Comparison of ENCODE assay signal across 15 mouse cellular contexts in the genomic region with DNA sequence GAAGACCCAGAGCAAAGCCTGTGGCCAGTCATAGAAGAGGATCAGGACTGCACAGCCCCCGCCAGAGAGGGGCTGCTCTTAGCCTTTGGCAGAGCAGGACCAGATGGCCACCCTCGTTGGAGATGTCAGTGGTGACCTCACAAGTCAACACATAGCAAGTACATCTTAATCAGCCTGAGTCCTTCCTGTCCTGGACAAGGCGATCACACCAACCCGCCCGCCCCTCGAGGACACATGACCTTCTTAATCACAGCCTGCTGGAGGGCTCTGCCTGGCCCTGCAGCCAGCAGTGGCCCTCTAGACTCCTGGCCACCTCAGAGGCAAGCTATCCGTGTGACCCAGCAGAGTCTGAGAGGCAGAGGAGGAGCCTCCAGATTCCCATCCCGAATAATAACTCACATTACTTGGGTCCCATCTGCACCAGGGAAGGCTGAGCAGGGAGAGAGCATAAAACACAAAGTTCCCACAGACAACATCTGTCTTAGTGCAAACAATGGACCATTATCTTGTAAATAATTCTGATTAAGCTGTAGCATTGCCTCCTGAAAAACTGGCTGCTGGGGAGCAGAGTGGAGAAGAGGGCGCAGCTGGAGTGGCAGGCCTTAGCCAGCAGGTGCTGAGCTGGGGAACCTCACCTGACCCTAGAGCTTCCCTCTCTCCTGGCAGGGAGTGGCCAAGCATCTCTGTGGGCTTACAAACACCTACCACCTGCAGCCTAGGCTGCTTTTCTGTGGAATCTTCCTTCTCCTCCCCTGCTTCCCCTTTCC.
DNase-seq lines count a peak whose midpoint lies in the region; ATAC-seq lines count a peak whose summit lies in the region.
"Had no signal": no experiment of that assay in that cellular context is flagged by ENCODE, and none has a peak within 500 bp of the region (broad histone marks: within the 10 kb centered on the region; RNA-seq: fewer than 3 reads in every experiment).

No protein-coding gene starts in this region.

- H3K4me1 ChIP-seq in kidney, embryonic 16.5 days (ENCODE audit: insufficient read depth, low read length), result peaks cover 7% of the 10 kb centered on the region; the same call in 1 of the 2 replicates
- peaks cover 61% of the 10 kb centered on the region for H3K4me1 ChIP-seq in limb, embryonic 10.5 days

- DNase-seq in kidney, postnatal 4 days, result no peak
- DNase-seq in ES-CJ7 (ENCODE audit: low read depth, low spot score), result peak; percentile 80
- DNase-seq in embryo, embryonic 10 days (ENCODE audit: low spot score), result peak; percentile 44
- no peak for DNase-seq in limb, embryonic 10.5 days (ENCODE audit: low spot score)
- no peak for DNase-seq in urinary bladder, postnatal 36 days (ENCODE audit: low spot score in 2 of 2)
- no peak for DNase-seq in ovary, postnatal 36 days (ENCODE audit: low spot score)
- DNase-seq: cerebellum, adult 11 months; heart, postnatal 10 days; kidney, postnatal 14 days; lung, postnatal 36 days; right cerebral cortex, postnatal 25 days had no signal

- no peaks in the 10 kb centered on the region for H3K36me3 ChIP-seq in kidney, embryonic 16.5 days (ENCODE audit: insufficient read depth, low read length)
- no peaks in the 10 kb centered on the region for H3K36me3 ChIP-seq in limb, embryonic 10.5 days

- no peaks in the 10 kb centered on the region for H3K27me3 ChIP-seq in kidney, embryonic 16.5 days (ENCODE audit: insufficient read depth, low read length)
- peaks cover 79% of the 10 kb centered on the region for H3K27me3 ChIP-seq in limb, embryonic 10.5 days (ENCODE audit: low read depth, poor library complexity, severe bottlenecking)

- no peaks in the 10 kb centered on the region for H3K9me3 ChIP-seq in kidney, embryonic 16.5 days (ENCODE audit: low read length)
- H3K9me3 ChIP-seq in limb, embryonic 10.5 days (replicated peaks), result no peaks in the 10 kb centered on the region

- 31% methylated on average over 9 of the region's 9 CpGs for WGBS in kidney, embryonic 16.5 days
- 17% methylated on average over 9 of the region's 9 CpGs for WGBS in limb, embryonic 10.5 days

- H3K9ac ChIP-seq in kidney, embryonic 16.5 days (replicated peaks; ENCODE audit: low read length), result no peak overlapping the region

- no peak overlapping the region for H3K4me2 ChIP-seq in kidney, embryonic 16.5 days (replicated peaks; ENCODE audit: low read depth, low read length)
- H3K4me2 ChIP-seq: liver, embryonic 11.5 days had no signal

- peak; percentile 39; the same call in 1 of the 2 replicates for ATAC-seq in kidney, embryonic 16.5 days (ENCODE audit: low FRiP score, low TSS enrichment)
- ATAC-seq in granulocyte monocyte progenitor cell, adult 5-6 weeks (replicated peaks; ENCODE audit: poor library complexity, severe bottlenecking), result no peak
- ATAC-seq: forebrain, embryonic 14.5 days had no signal

- H3K4me3 ChIP-seq in kidney, embryonic 16.5 days (ENCODE audit: low read length), result no peak overlapping the region
- H3K4me3 ChIP-seq in limb, embryonic 10.5 days, result no peak overlapping the region

- no peak overlapping the region for H3K27ac ChIP-seq in kidney, embryonic 16.5 days (ENCODE audit: low read length)
- peak overlapping the region; percentile 34; the same call in 1 of the 2 replicates for H3K27ac ChIP-seq in limb, embryonic 10.5 days

Comparison
In these comparisons a context has a peak if more than half of its experiments do, and no peak if none do; other contexts are left out.
1. DNase-seq: peak in ES-CJ7 (single experiment) and embryo, embryonic 10 days (single experiment); none in kidney, postnatal 4 days (0 of 2), limb, embryonic 10.5 days (single experiment), urinary bladder, postnatal 36 days (0 of 2) and ovary, postnatal 36 days (single experiment).